Mouse (Mus musculus) liver, embryonic 14.5 days (tissue): ENCODE results near the gene Glt28d2. TPM values are rescaled to one million over a fixed set of nuclear protein-coding genes. Genes with fewer than 3 reads are reported as not detected.
A peak's percentile ranks its signal among the peaks of the same experiment; 100 is the strongest.

Experiments used
- ATAC-seq: fragments of 200-750 bp; cut with Nextera tagmentation; 2 replicates; pipeline ENCODE4 v1.8.0; 2017; ENCODE audit warnings: moderate number of reproducible peaks, mild to moderate bottlenecking, moderate library complexity; ENCODE audit not compliant: insufficient read depth
- DNase-seq, 3 experiments: peaks; one replicate each; pipeline ENCODE4 v3.0.0-alpha.2; 2012 to 2013; ENCODE audit warnings: low read depth in 3 of 3, low spot score in 3 of 3
- H3K27ac ChIP-seq: fragments of 300-500 bp; sonication (generic); 2 replicates; pipeline ENCODE4 v1.5.1; 2014; ENCODE audit warnings: moderate library complexity, mild to moderate bottlenecking, control low read depth, inconsistent platforms
- H3K27me3 ChIP-seq: fragments of 300-500 bp; sonication (generic); 2 replicates; pipeline ENCODE4 v1.6.1; 2014; ENCODE audit warnings: mild to moderate bottlenecking, low read length, moderate library complexity; ENCODE audit not compliant: control insufficient read depth, insufficient read depth
- H3K36me3 ChIP-seq: fragments of 300-500 bp; sonication (generic); replicated peaks from 2 replicates; pipeline ENCODE4 v1.6.1; 2014; ENCODE audit warnings: low read depth; ENCODE audit not compliant: control insufficient read depth, insufficient read depth
- H3K4me1 ChIP-seq, 2 experiments: fragments of 200-500 bp in 1 of 2; fragments of 300-500 bp in 1 of 2; sonication (generic) in 1 of 2; replicated peaks; 2 replicates each; pipeline ENCODE4 v1.6.1; 2012 to 2014; ENCODE audit warnings: antibody characterized with exemption in 1 of 2, inconsistent platforms in 1 of 2, low read length in 1 of 2; ENCODE audit not compliant: control insufficient read depth in 2 of 2, insufficient read depth in 2 of 2
- H3K4me2 ChIP-seq: fragments of 300-500 bp; sonication (generic); 2 replicates; pipeline ENCODE4 v1.6.1; 2014; ENCODE audit warnings: low read depth, mild to moderate bottlenecking, control low read depth, moderate library complexity
- H3K4me3 ChIP-seq, 2 experiments: fragments of 200-500 bp in 1 of 2; fragments of 300-500 bp in 1 of 2; sonication (generic) in 1 of 2; 2 replicates each; pipeline ENCODE4 v1.5.1; 2012 to 2014; ENCODE audit warnings: low read depth in 2 of 2, low read length in 2 of 2, mild to moderate bottlenecking in 2 of 2, control low read depth in 1 of 2, inconsistent platforms in 1 of 2, moderate library complexity in 1 of 2; ENCODE audit not compliant: insufficient read depth in 1 of 2
- H3K9ac ChIP-seq: fragments of 300-500 bp; sonication (generic); replicated peaks from 2 replicates; pipeline ENCODE4 v1.6.1; 2014; ENCODE audit warnings: mild to moderate bottlenecking, control low read depth, moderate library complexity
- H3K9me3 ChIP-seq: fragments of 300-500 bp; sonication (generic); 2 replicates; pipeline ENCODE4 v1.6.1; 2016; ENCODE audit warnings: low read length, mixed read lengths; ENCODE audit not compliant: control insufficient read depth
- CTCF ChIP-seq: IDR thresholded peaks from 2 replicates; pipeline ENCODE4 v1.5.1; 2016; ENCODE audit warnings: antibody characterized with exemption, low read depth, control low read depth
- EP300 ChIP-seq: IDR thresholded peaks from 2 replicates; pipeline ENCODE4 v1.6.1; 2016; ENCODE audit warnings: antibody characterized with exemption, low read depth
- WGBS: fragments of 180-500 bp; shearing (Covaris S2); extraction: QIAGEN DNeasy Blood & Tissue Kit; methylation state at CpG from one replicate; pipeline ENCODE4 v1.1.7; 2014; ENCODE audit not compliant: insufficient replicate concordance; 5-methylcytosine and 5-hydroxymethylcytosine counted together
- polyA plus RNA-seq, 2 experiments: library from polyadenylated mRNA; depleted of rRNA in 1 of 2; stranded (reverse) in 1 of 2; unstranded in 1 of 2; fragments of >200 nt; fragmentation: Nextera tagmentation in 1 of 2; extraction: Ambion mirVana in 1 of 2; gene quantifications; 2 replicates each; pipeline versions ENCODE4 v1.2.1 to v1.2.3; 2012 to 2014

Gene Glt28d2
- polyA plus RNA-seq, 2 experiments: 0.03 to 0.10 TPM

DNA sequence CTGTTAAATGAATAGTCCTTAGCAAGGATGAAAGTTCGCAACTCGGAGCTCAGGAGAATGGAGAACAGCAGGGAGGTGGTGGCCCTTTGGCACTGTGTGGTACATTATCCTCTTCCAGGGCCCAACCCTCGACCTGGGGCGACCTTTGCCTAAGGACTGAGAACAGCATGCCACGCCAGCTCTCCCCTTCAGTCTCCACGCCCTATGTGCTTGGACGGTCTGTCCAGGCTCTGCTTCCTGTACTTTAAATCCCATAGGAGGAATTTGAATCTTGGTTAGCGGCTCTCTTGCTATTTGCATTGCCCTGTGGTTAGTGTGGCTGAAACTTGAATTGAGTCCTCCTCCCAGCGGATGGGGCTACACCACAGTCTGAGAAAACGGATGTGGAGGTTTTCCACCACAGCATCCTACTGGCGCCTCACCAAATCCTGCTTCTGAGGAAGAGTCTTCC, 930 bp upstream of the Glt28d2 start:
- Histone ChIP-seq H3K36me3 (no peaks in the 10 kb centered on the region), H3K27me3 (peaks cover 28% of the 10 kb centered on the region), H3K4me3 (peak overlapping the region; percentile 4 to 59; a peak in 2 of 4 replicates), H3K4me1 (peaks cover 7 to 10% of the 10 kb centered on the region in 2 experiments), H3K4me2 (peak overlapping the region; percentile 91), H3K9me3 (no peaks in the 10 kb centered on the region), H3K27ac (no peak overlapping the region), H3K9ac (no peak overlapping the region)
- DNase-seq: no peak
- no peak for ATAC-seq
- TF ChIP-seq EP300: no peak
- TF ChIP-seq CTCF: no peak
- WGBS: 2% methylated on average over 11 of the region's 11 CpGs

DNA sequence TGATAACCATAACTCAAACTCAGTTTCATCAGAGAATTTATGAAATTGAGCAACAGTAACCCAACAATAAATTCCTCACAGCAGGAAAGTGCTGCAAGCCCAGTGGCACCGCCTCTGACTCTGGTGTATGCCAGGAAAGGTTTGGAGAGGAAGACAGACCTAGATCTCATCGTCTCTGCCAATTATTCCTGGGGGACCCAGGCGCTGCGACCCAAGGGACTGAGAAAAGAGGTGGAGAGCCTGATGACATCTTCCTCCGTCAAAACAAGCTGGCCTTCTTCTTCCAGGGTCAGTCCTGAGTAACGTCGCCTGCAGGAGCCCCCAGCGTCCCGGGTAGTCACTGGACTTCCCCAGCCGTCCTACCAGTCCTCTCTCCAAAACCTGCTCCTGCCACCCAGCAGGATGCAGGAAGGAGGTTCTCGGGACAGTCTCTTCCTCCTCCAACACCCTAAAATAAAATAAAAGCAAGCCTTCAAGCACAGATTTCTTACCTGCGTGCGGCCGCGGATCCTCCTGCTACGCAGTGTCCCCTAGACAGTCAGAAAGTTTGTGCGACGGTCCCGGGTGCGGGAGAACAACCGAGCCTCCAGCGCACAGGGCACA, 579 bp downstream of the Glt28d2 start:
- Histone ChIP-seq H3K27me3 (peaks cover 28% of the 10 kb centered on the region), H3K9me3 (no peaks in the 10 kb centered on the region), H3K36me3 (no peaks in the 10 kb centered on the region), H3K4me1 (peaks cover 7 to 10% of the 10 kb centered on the region in 2 experiments), H3K4me3 (peak overlapping the region; percentile 48 to 59), H3K4me2 (peak overlapping the region; percentile 91), H3K9ac (peak overlapping the region; percentile 44), H3K27ac (no peak overlapping the region)
- ATAC-seq: peak; percentile 3; the same call in 1 of the 2 replicates
- TF ChIP-seq CTCF: no peak
- no peak for TF ChIP-seq EP300
- 4% methylated on average over 22 of the region's 22 CpGs for WGBS
- DNase-seq: no peak

DNA sequence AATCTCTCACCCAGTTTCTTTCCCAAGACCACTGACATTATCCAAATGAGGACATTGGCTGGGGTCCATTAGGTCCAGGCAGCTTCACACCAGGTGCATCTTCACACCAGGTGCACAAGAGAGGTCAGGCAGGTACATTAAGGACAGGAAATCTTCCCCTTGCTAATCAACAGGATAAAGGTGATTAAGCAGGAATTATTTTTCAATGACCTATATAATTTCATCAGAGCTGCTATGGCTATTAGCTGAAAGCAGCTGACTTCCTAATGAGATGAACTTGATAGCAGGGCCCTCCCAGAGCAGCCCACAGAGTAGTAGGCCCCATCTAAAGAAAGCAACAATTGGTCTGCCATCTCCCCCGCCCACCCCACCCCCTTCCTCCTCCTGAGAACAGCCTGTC, 1.4 kb downstream of the Glt28d2 start:
- Histone ChIP-seq H3K9ac (no peak overlapping the region), H3K4me2 (no peak overlapping the region), H3K9me3 (no peaks in the 10 kb centered on the region), H3K36me3 (no peaks in the 10 kb centered on the region), H3K27me3 (peaks cover 28% of the 10 kb centered on the region), H3K4me3 (no peak overlapping the region), H3K4me1 (peaks cover 7 to 10% of the 10 kb centered on the region in 2 experiments), H3K27ac (no peak overlapping the region)
- WGBS: 40% methylated on average over 1 of the region's 1 CpGs
- no peak for ATAC-seq
- DNase-seq: no peak
- TF ChIP-seq CTCF (no peak), EP300 (no peak)

DNA sequence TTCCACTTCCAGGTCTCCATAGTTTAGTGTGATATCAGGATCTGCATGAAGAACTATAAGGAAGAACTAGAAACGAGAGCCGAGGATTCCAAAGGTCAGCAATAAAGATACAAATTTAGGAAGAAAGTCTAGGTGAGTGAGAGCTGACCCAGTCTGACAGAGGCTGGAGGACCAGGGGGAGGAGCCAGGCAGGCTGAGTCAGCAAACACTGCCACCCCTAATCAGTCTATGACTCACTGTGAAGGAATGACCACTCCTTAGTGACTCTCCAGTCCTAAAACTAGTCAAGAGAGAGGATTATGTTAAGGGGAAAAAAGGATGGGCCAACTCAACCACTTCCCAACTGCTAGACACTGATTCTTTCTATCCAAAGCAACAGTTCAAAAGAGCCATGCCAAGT, 6.6 kb downstream of the Glt28d2 start:
- Histone ChIP-seq H3K9ac (no peak overlapping the region), H3K36me3 (no peaks in the 10 kb centered on the region), H3K27me3 (no peaks in the 10 kb centered on the region; the same call in 1 of the 2 replicates), H3K27ac (no peak overlapping the region), H3K4me1 (no peaks in the 10 kb centered on the region; a peak in 2 of 4 replicates), H3K4me3 (no peak overlapping the region), H3K4me2 (no peak overlapping the region), H3K9me3 (no peaks in the 10 kb centered on the region)
- ATAC-seq (peak; percentile 51; the same call in 1 of the 2 replicates), DNase-seq (no peak)
- WGBS: 66% methylated on average over 2 of the region's 2 CpGs
- no peak for TF ChIP-seq CTCF
- no peak for TF ChIP-seq EP300

DNA sequence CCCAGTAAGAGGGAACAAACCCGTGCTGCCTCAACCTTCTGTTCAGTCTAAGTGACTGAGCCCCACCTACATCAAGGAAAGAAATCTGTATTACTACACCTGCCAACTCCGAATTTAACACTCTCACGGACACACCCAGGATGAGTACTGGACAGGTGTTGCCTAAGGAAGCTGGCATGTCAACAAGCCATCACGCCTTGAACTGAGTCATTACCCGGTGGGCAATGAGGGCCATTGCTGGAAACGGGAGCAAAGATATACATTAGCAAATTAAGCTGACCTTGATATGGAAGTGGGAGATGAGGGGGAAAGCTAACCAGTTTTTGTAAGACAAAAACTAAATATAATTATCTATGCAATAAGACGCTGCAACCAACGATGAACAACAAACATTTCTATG, 7.2 kb downstream of the Glt28d2 start:
- H3K4me2 ChIP-seq: no peak overlapping the region
- DNase-seq (no peak), ATAC-seq (no peak)
- no peak overlapping the region for H3K27ac ChIP-seq
- H3K27me3 ChIP-seq: no peaks in the 10 kb centered on the region; the same call in 1 of the 2 replicates
- TF ChIP-seq EP300 (no peak), CTCF (no peak)
- H3K9me3 ChIP-seq: no peaks in the 10 kb centered on the region
- no peak overlapping the region for H3K9ac ChIP-seq
- H3K4me3 ChIP-seq: no peak overlapping the region
- 65% methylated on average over 8 of the region's 8 CpGs for WGBS
- H3K36me3 ChIP-seq: no peaks in the 10 kb centered on the region
- H3K4me1 ChIP-seq: no peaks in the 10 kb centered on the region; a peak in 2 of 4 replicates
